Mouse (Mus musculus): ENCODE results near the gene Fcrlb.

The Fcrlb gene

GRCm38 (mm10) chr1:170871402-170871801 is 41.3 kb downstream of the Fcrlb start:
- in situ Hi-C loops (cut with MboI): no loop called here

DNA sequence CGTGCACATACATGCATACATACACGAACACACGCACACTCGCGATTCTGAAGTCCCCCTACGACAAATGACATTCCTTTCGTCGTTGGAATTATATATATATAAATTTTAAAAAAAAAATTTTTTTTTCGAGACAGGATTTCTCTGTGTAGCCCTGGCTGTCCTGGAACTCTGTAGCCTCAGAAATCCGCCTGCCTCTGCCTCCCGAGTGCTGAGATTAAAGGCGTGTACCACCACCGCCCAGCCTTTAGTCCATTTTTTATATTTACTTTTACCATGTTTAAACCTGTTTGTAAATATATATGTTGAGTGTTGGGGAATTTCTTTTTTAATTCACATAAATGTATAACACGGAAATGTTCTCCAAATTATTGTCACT is 43.8 kb downstream of the Fcrlb start:
- in situ Hi-C loops (cut with MboI): no loop called here

DNA sequence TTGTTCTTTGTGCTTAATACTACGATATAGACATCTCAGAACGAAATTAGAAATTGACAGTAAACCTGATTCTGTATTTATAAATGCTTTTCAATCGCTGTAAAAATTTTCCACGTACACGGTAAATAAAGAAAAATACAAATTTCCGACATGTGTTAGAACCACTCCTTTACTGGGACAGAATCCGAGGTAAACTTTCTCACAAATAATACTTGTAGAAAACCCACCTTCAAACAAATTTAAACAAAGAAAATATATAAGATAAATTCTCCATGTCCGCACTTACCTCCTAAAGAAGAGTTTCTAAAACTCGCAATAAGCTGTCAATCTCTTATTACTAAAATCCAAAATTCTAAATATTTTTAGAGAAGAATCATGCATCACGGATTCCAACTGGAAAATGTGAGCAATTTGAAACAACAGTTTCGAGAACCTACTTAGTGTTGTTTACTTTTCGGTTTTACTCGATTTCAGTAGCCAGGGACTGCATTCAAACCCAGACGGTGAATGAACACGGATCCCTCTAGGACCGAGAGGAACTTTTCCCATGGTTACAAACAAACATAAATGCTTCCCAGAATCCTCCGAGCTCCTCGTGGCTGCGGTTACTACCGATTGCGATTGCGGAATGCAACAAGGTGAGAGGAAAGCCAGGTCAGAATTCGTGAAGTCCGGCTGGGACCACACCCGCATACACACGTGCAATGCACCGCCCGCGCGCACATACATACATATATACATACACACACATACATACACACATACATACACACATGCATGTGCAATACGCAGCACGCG is 44.4 kb downstream of the Fcrlb start:
- in situ Hi-C loops (cut with MboI): no loop called here

DNA sequence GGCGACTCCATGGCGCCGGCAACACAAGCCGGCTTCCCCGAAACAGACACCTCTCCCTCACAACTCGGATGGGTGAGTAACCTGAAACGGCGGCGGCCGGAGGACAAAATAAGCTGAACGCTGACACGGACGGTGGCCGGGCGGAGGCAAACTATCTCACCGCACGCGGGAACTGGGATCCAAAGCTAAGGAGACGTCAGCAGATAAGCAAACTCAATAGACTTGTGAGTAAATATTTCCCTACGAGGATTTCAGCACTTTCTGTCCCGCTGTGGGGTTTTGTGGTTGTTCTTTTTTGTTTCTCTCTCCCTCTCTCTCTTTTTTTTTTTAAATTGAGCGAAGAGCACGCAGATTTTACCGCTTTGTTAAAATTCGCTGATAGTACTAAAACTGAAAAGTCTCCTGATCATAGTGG is 45.0 kb downstream of the Fcrlb start, which contains the start of gene Atf6:
Atf6 (minus strand) TSS at position 81 of the 415 bp plus-strand sequence.
- in situ Hi-C loops (cut with MboI): no loop called here

DNA sequence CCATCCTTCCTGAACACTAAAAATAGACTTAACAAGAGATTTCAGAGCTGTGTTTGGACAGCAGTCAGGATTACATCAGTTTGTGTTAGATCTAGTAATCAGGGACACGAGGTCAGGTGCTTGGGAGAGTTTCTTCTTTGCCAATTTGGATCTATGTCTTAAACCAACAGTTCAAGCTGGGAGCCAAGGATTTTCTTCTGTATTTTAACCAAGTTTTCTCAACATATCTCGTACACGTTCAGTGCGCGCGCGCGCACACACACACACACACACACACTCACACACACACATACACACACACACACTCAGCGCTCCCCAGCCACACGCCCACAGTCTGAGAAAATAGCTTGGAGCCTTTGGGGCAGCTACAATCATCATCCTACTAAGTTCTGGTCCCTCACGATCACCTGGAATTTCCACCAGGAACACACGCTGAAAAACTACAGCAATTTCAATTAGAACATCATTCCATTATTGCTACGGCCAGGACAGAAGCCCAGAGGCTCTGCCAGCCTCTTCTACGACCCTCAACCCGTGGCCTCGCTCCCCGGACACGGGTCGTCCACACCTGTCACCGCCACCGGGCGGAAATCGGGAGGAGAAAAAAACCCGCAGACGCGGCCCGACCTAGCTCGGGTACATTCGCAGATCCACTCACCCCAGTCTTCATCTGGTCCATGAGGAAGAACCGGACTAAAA is 45.6 kb downstream of the Fcrlb start:
- in situ Hi-C loops (cut with MboI): no loop called here

GRCm38 (mm10) chr1:170865406-170865805 is 47.3 kb downstream of the Fcrlb start:
- in situ Hi-C loops (cut with MboI): no loop called here

- in situ Hi-C loops (cut with MboI): no loop called here
Observed at GRCm38 (mm10) chr1:170864754-170865153, 48.0 kb downstream of the Fcrlb start.

DNA sequence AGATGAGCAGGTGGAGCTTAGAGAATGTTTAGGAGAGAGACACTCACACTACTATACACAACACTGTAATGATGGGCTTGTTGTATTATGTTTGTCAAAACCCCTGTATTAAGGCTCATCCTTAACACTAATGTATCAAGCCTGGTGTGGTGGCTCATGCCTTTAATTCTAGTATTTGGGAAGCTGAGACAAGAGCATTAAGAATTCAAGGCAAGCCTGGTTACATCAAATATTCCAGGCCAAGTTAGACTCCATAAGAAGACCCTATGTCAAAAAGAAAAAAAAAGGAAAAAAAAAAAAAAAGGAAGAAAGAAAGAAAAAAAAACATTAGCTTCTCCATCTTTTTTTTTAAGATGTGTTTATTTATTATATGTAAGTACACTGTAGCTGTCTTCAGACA is 48.5 kb downstream of the Fcrlb start:
- in situ Hi-C loops (cut with MboI): no loop called here

DNA sequence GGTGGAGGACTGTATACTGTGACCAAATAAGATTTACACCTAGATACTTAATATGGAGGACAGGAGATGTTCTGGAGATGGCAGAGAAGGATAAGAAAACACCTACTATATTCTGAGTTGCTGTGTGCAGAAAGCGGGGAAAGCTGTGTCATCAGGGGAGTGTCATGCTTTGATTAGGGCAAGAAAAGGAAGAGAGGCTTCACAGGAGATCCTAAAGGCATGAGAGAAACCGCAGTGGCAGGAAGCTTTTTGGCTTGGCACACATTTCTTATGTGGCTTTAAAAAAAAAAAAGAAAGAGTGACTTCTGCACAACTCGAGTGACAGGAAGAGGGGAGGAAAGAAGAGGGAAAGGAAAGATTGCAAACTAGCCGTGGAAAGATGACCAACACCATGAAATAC is 49.7 kb downstream of the Fcrlb start:
- in situ Hi-C loops (cut with MboI): no loop called here

GRCm38 (mm10) chr1:170862435-170862717 is 50.4 kb downstream of the Fcrlb start:
- in situ Hi-C loops (cut with MboI): no loop called here

DNA sequence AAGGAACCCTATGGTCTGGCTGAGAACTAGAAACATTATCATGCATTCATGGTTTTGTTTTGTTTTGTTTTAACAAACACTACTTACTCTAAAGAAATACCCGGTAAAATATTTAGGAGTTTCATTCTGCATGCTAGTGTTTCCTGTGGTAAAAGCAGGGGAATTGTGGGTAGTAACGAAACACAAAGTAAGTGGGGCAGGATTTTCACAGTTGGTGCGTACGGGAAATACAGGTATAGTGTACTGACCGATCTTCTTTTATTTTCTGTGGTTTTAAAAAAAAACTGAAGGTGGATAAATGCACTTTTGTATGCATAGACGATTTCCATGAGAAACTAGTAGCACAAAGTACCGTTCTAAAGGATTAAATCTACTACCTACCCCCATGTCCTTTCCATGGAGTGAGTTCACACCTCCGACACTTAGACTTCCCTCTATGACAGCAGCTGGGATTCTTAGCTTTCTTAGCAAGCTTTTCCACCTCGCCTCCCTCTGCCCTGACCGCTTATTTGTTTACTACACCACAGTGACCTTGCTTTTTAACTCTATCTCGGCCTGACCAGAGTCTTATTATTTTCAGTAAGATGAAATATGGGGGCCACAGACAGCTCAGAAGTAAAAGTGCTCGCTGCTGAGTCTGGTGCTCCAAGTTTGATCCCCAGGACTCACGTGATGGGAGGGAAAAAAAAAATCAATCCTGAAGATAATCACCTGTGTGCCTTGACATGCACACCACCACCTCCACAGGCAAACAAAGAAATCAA is 50.9 kb downstream of the Fcrlb start:
- in situ Hi-C loops (cut with MboI): no loop called here

GRCm38 (mm10) chr1:170858872-170859271 is 53.9 kb downstream of the Fcrlb start:
- in situ Hi-C loops (cut with MboI): no loop called here

GRCm38 (mm10) chr1:170857369-170857768 is 55.4 kb downstream of the Fcrlb start:
- in situ Hi-C loops (cut with MboI): no loop called here
